Mouse (Mus musculus) thymus, adult 2 months (tissue): ENCODE measurements around the gene Snap23.

Experiments
- CTCF ChIP-seq: fragments of 200-500 bp; IDR thresholded peaks from 2 replicates; pipeline ENCODE4 v1.5.1; 2012; ENCODE audit warnings: mild to moderate bottlenecking, control low read depth, low read length, moderate library complexity, borderline replicate concordance; ENCODE audit not compliant: control insufficient read depth, poor library complexity, insufficient read depth; ENCODE audit errors: extremely low read depth
- POLR2A ChIP-seq: fragments of 200-500 bp; IDR thresholded peaks from 2 replicates; pipeline ENCODE4 v1.6.1; 2012; ENCODE audit warnings: mild to moderate bottlenecking, low read length, control low read depth, moderate library complexity; ENCODE audit not compliant: control insufficient read depth, poor library complexity, insufficient read depth; ENCODE audit errors: extremely low read depth

DNA sequence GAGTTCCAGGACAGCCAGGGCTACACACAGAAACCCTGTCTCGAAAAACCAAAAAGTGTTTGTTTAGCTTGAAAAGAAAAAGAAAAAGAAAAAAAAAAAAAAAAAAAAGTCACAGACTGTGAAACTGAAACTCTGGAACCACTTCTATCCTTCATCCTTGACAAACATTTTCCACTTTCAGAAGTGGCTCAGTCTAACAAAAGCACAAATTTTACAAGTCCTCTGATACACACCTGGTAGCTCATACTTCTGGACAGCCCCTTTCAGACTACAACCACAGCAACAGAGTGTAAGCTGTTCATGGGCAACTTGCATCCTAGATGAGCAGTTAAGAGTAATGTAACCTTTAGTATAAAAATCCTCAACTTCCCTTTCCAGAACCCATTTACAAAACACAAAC lies 5.9 kb upstream of the Snap23 start:
- TF ChIP-seq CTCF (no peak), POLR2A (no peak)
